Mouse (Mus musculus) lung, postnatal 25 days (tissue): Measurements from ENCODE around the gene Astl.

Experiments
- DNase-seq: peaks from one replicate; pipeline ENCODE4 v3.0.0; 2022; ENCODE audit warnings: low spot score

Gene Astl

DNA sequence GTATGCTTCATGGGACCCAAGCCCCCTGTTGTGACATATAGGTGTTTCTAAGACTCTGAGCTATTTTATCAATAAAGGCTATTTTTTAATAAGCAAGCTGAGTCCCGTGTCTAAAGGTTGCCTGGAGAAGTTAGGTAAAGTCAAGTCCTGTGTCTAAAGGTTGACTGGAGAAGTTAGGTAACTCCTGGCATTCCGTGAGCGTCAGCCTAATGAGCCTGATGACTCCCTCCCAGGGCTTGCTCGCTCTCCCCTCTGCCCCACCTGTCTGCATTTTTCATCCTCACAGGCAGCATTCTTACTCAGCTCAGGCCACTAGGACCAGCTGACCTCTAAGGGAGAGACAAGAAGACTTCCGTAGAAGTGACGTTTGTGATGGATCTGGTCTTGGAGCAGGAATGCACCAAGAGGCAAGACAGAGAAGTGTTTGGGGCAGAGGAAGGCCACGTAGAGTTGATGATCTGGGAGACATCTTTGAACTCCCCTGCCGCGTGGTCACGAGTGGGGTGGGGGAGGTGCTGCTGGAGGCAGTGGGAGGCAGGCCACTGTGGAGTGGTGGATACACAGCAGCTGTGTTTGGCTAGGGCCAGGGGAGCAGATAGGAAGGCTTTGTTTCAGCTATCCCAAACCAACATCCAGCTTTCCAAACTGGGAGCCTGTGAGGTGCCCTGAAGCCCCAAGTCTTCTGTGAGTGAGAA lies 28.8 kb downstream of the Astl start:
- no peak for DNase-seq

- DNase-seq, result no peak
Measured at GRCm38 (mm10) chr2:127369703-127370376, 31.4 kb downstream of the Astl start.

DNA sequence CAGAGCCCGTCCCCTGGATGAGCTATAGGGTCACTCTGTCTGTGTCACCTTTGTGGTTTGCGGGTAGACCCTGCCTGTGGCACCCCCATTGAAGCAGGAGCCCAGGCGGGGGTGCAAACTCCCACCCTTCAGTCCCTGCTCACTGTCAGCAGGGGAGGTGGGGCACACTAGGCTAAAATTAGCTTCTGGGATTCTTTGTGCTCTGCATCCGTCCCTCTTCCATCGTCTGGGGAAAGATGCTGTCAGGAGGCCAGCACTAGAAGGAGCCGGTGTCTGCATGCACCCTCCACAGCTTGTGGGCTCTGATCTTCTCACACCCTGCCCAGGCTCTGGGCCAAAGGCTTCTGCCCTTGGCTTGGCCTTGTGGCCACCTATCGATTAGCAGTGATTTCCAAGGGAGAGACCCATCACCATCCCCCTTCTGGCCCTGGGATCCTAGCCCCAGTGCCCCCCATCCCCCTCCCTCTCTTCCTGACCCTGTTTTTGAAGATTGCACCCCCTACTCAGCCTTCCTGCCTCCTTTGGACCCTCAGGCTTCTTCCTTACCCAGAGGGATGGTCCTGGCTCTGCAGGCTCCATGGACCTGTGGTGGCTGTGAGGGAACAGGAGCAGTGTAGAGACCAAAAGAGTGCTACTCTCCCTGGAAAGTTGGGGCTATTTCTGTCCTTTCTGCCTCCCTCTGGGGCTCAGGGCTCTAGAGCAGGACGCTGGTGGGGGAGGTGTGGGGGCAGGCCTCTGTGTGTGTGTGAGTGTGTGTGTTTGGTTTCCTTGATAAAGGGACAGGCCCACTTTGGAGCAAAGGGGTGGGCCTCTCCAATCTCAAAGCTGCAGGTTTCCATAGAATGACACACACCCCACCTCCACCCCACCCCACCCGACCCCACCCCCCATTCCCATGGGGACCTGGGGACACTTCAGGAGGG lies 32.4 kb downstream of the Astl start:
- no peak for DNase-seq

DNA sequence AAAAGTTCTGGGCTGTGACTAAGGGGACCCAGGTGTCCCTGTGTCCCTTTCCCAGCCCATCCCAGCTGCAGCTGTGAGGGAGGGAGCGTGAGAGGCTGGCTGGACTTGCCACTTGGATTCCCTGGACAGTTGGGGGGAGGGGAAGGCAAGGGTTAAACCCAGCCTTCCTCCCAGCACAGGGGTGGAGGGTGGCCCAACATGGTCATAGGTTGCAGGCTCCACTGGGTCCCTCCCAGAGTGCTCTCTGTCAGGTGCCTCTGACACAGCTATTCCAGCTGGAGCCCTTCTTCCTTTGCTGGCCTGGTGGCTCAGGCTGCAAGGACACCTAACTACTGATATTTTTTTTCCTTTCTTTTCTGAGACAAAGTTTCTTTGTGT lies 33.0 kb downstream of the Astl start:
- no peak for DNase-seq

GRCm38 (mm10) chr2:127372082-127372481 lies 33.6 kb downstream of the Astl start:
- no peak for DNase-seq

- DNase-seq, result no peak
Measured at GRCm38 (mm10) chr2:127374131-127374530, 35.7 kb downstream of the Astl start.

- DNase-seq, result no peak
Measured at GRCm38 (mm10) chr2:127375087-127375486, 36.6 kb downstream of the Astl start.

DNA sequence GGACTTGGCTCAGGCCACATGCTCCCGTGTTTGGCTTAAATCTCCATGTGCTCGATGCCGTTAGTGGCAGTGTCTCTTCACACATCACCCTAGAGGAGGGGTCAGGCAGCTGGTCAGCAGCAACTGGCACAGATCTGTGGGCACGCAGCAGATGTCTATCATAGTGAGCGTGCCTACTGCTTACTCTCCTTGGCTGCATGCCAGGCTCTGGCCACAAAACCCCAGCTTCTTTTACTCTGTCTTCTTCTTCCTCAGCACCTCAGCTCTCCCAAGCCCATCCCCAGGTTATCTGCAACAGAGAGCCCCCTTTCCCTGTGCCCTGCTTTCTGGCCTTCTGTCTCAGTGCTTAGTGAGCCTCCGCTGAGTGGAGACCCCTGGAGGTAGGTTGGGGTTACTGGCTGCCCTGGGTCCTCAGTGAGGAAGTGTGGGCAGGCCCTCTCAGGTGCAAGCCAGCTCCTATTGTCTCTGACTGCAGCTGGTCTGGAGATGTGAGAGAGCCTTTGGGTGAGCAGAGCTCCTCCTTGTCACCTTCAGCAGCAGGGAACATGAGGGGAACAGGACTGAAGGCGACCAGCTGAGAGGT lies 37.4 kb downstream of the Astl start:
- no peak for DNase-seq

DNA sequence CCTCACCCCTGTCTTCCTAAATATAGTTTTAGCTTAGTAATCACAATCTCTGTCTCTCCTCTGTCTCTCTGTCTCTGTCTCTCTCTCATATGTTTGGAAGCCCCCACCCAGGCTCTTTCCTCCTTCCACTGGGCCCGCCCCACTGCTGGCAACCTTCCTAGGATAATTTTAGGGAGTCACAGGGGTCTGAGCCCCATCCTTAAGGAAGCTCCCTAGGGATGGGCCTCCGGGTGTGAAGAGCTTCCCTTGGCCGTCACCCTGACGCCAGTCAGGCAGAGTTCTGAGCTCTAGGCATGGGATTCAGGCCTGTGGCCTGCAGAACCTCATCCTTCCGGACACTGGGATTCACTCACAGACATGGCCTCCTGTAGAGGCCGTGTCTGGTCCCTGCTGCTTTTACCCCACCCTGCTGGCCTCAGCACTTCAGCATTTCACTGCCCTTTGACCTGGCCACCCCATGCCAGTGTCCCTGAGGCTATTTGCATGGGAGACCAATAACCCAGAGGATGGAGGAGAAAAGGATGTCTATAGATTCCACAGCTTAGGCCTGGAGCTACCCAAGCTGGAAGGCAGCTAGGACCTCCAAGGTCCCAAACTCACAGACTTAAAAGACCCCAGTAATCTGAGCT lies 38.1 kb downstream of the Astl start:
- no peak for DNase-seq

DNA sequence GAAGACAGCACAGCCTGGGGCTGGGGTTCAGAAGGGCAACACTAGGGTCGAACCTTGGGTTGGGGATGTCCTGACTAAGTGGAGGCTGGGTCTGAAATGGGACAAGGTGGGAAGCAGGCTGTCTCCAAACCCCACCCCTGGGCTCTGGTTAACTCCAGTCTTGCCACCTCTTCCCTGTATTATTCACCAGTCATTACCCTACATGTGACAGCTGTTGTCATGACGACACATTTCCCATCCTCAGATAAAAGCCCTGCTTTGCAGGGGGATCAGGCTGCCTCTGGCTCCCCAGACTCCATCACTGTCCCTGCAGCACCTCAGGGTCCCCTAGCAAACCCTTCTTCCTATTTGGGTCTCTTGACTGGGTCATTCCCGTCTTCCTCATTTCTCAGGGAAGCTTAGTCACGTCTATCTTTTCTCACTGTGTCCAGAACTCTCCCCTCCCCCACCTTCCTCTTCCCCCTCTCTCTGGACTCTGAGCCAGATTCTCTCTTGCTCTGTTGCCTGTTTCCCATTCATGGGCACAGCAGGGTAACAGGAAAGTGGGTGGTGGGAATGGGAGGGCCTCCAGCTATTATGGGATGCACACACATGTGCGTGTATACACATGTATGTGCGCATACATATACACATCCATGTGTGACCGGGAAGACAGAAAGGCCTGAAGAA lies 39.6 kb downstream of the Astl start:
- no peak for DNase-seq

DNA sequence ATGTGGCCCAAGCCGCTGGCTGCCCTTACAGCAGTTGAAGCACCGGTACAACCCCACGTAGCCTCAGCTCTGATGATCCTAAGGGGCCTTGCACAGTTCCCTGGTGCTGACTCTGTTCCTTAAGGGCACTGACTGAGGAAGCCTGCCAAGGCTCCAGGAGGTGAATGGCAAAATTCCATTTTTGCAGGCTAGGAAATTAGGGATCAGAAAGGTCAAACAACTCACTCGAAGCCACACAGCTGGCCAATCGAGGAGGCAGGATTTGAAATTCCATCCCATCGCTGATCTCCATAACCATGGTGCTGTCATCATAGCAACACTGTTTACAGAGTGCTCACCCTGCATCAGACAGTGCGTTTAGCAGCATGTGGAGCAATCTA lies 40.2 kb downstream of the Astl start:
- DNase-seq, result no peak

- no peak for DNase-seq
Measured at GRCm38 (mm10) chr2:127379250-127379649, 40.8 kb downstream of the Astl start.

- DNase-seq, result no peak
Measured at GRCm38 (mm10) chr2:127383881-127384280, 45.4 kb downstream of the Astl start.

GRCm38 (mm10) chr2:127387521-127387920 lies 49.1 kb downstream of the Astl start:
- DNase-seq, result no peak

DNA sequence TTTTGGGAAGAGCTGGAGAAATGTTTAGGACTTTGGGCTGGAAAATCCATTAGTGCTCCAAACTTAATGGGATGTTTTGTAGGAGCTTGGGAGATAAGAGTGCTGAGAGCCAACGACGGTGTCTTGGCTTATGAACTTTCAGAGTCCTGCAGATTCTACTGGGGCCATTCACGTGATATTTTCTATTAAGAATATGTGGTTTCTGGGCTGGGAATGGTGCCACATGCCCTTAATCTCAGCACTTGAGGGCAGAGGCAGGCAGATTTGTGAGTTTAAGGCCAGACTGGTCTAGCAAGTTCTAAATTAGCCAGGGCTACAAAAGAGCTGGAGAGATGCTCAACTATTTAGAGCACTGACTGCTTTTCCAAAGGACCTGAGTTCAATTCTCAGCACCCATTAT lies 51.9 kb downstream of the Astl start:
- DNase-seq, result peak; percentile 2

GRCm38 (mm10) chr2:127390846-127391245 lies 52.4 kb downstream of the Astl start:
- no peak for DNase-seq

DNA sequence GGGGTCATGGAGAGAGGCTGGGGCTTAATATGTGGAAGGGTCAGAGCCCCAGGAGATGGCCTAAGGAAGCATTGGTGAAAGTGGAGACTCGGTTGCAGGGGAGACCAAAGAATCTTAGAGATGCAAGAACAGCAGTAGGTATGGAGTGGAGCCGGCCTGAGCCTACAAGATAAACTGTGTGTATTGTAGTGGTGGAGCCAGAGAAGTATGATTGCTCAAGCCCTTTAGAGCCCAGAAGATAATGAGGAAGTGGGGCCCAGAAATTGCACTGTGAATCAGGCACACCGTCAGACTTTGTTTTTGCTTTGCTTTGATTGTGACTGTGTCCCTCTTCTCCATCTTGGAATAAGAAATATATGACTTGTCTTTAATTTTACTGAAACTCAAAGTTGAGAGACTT lies 52.9 kb downstream of the Astl start:
- DNase-seq, result no peak

GRCm38 (mm10) chr2:127394606-127395161 lies 56.2 kb downstream of the Astl start:
- no peak for DNase-seq

GRCm38 (mm10) chr2:127398738-127399137 lies 60.3 kb downstream of the Astl start:
- DNase-seq, result no peak
